Mouse (Mus musculus) lung, embryonic 15.5 days (tissue): ENCODE data around the gene Pdlim3. TPM values are rescaled to one million over a fixed set of nuclear protein-coding genes. Genes with fewer than 3 reads are reported as not detected.

Experiments used
- polyA plus RNA-seq: library from polyadenylated mRNA; unstranded; fragments of >200 nt; fragmentation: Nextera tagmentation; extraction: Ambion mirVana; gene quantifications from 2 replicates; pipeline ENCODE4 v1.2.1, GENCODE M21; 2015

Pdlim3 gene
- polyA plus RNA-seq, 1 experiment from 2014 or later, result 46.1 TPM

Other genes starting within 250 kb of the Pdlim3 start
- gene Ccdc110, start 49.2 kb downstream of the Pdlim3 start, polyA plus RNA-seq, result not detected in 2 replicates
- gene 1700029J07Rik, start 89.8 kb downstream of the Pdlim3 start, polyA plus RNA-seq, result 3.3 and 4.3 TPM in 2 replicates
- gene Ufsp2, start 90.1 kb downstream of the Pdlim3 start, polyA plus RNA-seq, result 78.4 and 80.1 TPM in 2 replicates
- 0.64 and 0.92 TPM in 2 replicates for gene Lrp2bp, start 113.8 kb downstream of the Pdlim3 start, polyA plus RNA-seq
- 33.4 and 44.7 TPM in 2 replicates for gene Ankrd37, start 120.2 kb downstream of the Pdlim3 start, polyA plus RNA-seq